Mouse (Mus musculus) mesoderm, embryonic 11.5 days (tissue): ENCODE data around the gene Wfdc16.
"Not testable (repeated sequence)": the region's sequence is repeated elsewhere in the genome, so short reads cannot be mapped to it uniquely, and the experiment has no call there.

Source experiments
- DNase-seq: peaks from one replicate; pipeline ENCODE4 v3.0.0-alpha.2; 2012; ENCODE audit warnings: low read depth, low spot score

Wfdc16 gene

GRCm38 (mm10) chr2:164638696-164639095 lies at the start of gene Wfdc16:
Gene Wfdc16, minus strand, starts transcription at chr2:164638796.
- no peak for DNase-seq

GRCm38 (mm10) chr2:164684807-164685206 lies 46.2 kb upstream of the Wfdc16 start, which contains the start of gene Wfdc13:
Gene Wfdc13, plus strand, starts transcription at chr2:164685107.
- DNase-seq: no peak

GRCm38 (mm10) chr2:164679906-164680305 lies 41.3 kb upstream of the Wfdc16 start:
- DNase-seq: peak; percentile 18

- peak; percentile 89 for DNase-seq
These were observed 40.4 kb upstream of the Wfdc16 start for GRCm38 (mm10) chr2:164678848-164679625.

GRCm38 (mm10) chr2:164676916-164677685 lies 38.5 kb upstream of the Wfdc16 start:
- DNase-seq: no peak

GRCm38 (mm10) chr2:164676103-164676502 lies 37.5 kb upstream of the Wfdc16 start:
- no peak for DNase-seq

- no peak for DNase-seq
These were observed 35.4 kb upstream of the Wfdc16 start, which contains the start of gene Wfdc11 for GRCm38 (mm10) chr2:164673987-164674386. Gene Wfdc11, minus strand, starts transcription at chr2:164674087.

- DNase-seq: no peak
These were observed 32.3 kb upstream of the Wfdc16 start for GRCm38 (mm10) chr2:164670938-164671337.

- no peak for DNase-seq
These were observed 31.7 kb upstream of the Wfdc16 start for GRCm38 (mm10) chr2:164670261-164670660.

- DNase-seq: no peak
These were observed 26.3 kb upstream of the Wfdc16 start for GRCm38 (mm10) chr2:164664851-164665250.

GRCm38 (mm10) chr2:164656483-164656882 lies 17.9 kb upstream of the Wfdc16 start, which contains the start of gene Wfdc9:
Gene Wfdc9, minus strand, starts transcription at chr2:164656583.
- no peak for DNase-seq

GRCm38 (mm10) chr2:164655858-164656257 lies 17.3 kb upstream of the Wfdc16 start, which contains the start of gene Wfdc10:
Gene Wfdc10, plus strand, starts transcription at chr2:164656046.
- DNase-seq: peak; percentile 66

- DNase-seq: no peak
These were observed 3.5 kb upstream of the Wfdc16 start for GRCm38 (mm10) chr2:164641881-164642673.

- no peak for DNase-seq
These were observed 2.5 kb upstream of the Wfdc16 start for GRCm38 (mm10) chr2:164641129-164641528.

- DNase-seq: peak; percentile 4
These were observed 3.3 kb downstream of the Wfdc16 start for GRCm38 (mm10) chr2:164635266-164635665.

GRCm38 (mm10) chr2:164621775-164622174 lies 16.8 kb downstream of the Wfdc16 start:
- no peak for DNase-seq

GRCm38 (mm10) chr2:164619050-164619449 lies 19.5 kb downstream of the Wfdc16 start:
- DNase-seq: no peak

- no peak for DNase-seq
These were observed 23.2 kb downstream of the Wfdc16 start for GRCm38 (mm10) chr2:164615386-164615785.

- DNase-seq: not testable (repeated sequence)
These were observed 25.1 kb downstream of the Wfdc16 start, which contains the start of the genes Wfdc6b and Wfdc8 for GRCm38 (mm10) chr2:164613471-164613870. Gene Wfdc6b, plus strand, starts transcription at chr2:164613522. Gene Wfdc8, minus strand, starts transcription at chr2:164613626.

GRCm38 (mm10) chr2:164608781-164609180 lies 29.8 kb downstream of the Wfdc16 start:
- no peak for DNase-seq

GRCm38 (mm10) chr2:164604411-164604810 lies 34.2 kb downstream of the Wfdc16 start:
- DNase-seq: no peak
